Mouse (Mus musculus): ENCODE measurements around the gene Col2a1. TPM values are rescaled to one million over a fixed set of nuclear protein-coding genes. Genes with fewer than 3 reads are reported as not detected.

Col2a1 gene
- polyA plus RNA-seq, 1 experiment from 2014 or later, result 23.9 TPM

DNA sequence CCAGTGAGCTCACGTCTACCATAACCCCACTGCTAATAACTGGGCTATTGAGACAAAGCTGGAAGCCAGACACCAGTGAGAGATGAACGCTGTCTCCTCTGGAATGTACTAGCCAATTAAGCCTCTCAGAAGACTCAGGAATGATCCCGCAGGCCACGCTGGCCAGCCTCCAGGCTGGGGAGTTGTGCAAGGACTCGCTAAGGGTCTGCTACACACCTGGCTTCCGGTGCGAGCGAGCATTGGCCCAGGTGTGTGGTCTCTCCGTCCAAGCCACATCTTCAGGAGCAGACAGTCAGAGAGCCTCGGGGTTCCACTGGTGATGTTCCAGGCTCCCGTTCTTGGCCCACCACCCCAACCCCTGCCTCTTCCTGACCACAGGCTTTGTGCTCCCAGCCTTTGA is 48.1 kb downstream of the Col2a1 start:
- no peak overlapping the region for H3K27ac ChIP-seq (ENCODE audit: low read depth, low read length)
- no peak overlapping the region for H3K9ac ChIP-seq (ENCODE audit: low read depth, low read length)
- 81% methylated on average over 11 of the region's 11 CpGs for WGBS
- peaks cover 6% of the 10 kb centered on the region; the same call in 1 of the 2 replicates for H3K4me1 ChIP-seq (ENCODE audit: control insufficient read depth, insufficient read depth, low read length)
- no peak overlapping the region for H3K4me2 ChIP-seq (replicated peaks; ENCODE audit: low read depth, low read length)
- no peak overlapping the region for H3K4me3 ChIP-seq (ENCODE audit: low read length)
- no peaks in the 10 kb centered on the region for H3K9me3 ChIP-seq (ENCODE audit: control insufficient read depth, low read length)
- H3K27me3 ChIP-seq (ENCODE audit: control insufficient read depth, insufficient read depth, low read length), result no peaks in the 10 kb centered on the region
- H3K36me3 ChIP-seq (ENCODE audit: control insufficient read depth, insufficient read depth, low read length), result no peaks in the 10 kb centered on the region
- no peak for ATAC-seq (ENCODE audit: low FRiP score, low TSS enrichment)

DNA sequence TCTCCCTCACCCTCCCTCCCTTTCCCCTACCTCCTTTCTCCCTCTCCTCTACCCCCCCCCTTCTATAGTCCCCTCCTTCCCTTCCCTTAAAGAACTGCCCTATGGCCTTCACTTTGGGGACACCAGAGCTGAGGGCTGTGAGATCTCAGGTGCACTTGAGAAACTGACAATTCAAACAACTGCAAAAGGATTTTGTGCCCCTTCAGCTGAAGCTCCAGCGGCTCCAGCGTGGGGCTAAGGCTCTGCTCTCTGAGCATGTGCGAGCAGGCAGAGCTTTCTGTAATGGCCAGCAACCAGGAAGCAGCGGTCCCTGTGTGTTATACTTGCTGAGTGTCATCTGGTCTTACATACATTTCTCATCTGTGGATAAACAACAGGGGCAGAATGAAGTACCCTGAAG is 48.8 kb downstream of the Col2a1 start:
- no peak for ATAC-seq (ENCODE audit: low FRiP score, low TSS enrichment)
- WGBS, result 33% methylated on average over 4 of the region's 4 CpGs

DNA sequence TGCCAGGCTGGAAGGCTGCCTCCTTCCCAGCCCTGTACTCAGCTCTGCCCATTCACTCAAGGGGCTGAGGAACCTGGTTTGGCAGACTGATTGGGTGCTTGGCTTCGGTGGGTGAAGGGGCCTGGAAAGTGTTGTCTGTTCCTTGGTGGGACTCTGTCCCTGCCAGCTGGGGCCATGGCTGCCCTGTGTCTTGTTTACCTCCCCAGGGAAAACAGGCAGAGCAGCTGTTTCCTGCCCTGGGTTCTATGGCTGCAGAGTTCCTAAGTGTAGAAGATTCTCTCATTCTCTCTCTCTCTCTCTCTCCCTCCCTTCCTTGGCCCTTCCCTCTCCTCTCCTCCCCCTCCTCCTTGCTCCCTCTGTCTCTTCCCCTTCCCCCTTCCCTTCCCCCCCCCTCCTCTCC is 49.2 kb downstream of the Col2a1 start:
- no peak for ATAC-seq (ENCODE audit: low FRiP score, low TSS enrichment)
- H3K27ac ChIP-seq (ENCODE audit: low read depth, low read length), result no peak overlapping the region
- H3K4me2 ChIP-seq (replicated peaks; ENCODE audit: low read depth, low read length), result no peak overlapping the region
- H3K9ac ChIP-seq (ENCODE audit: low read depth, low read length), result no peak overlapping the region; the same call in 1 of the 2 replicates
- no peaks in the 10 kb centered on the region for H3K9me3 ChIP-seq (ENCODE audit: control insufficient read depth, low read length)
- no peak overlapping the region for H3K4me3 ChIP-seq (ENCODE audit: low read length)
- peaks cover 6% of the 10 kb centered on the region; the same call in 1 of the 2 replicates for H3K4me1 ChIP-seq (ENCODE audit: control insufficient read depth, insufficient read depth, low read length)
- H3K36me3 ChIP-seq (ENCODE audit: control insufficient read depth, insufficient read depth, low read length), result no peaks in the 10 kb centered on the region
- H3K27me3 ChIP-seq (ENCODE audit: control insufficient read depth, insufficient read depth, low read length), result no peaks in the 10 kb centered on the region
- 84% methylated on average over 1 of the region's 1 CpGs for WGBS

More for the DNA sequence above, 48.8 kb downstream of the Col2a1 start:
- Histone ChIP-seq H3K36me3 (ENCODE audit: control insufficient read depth, insufficient read depth, low read length) (no peaks in the 10 kb centered on the region), H3K4me3 (ENCODE audit: low read length) (no peak overlapping the region), H3K27me3 (ENCODE audit: control insufficient read depth, insufficient read depth, low read length) (no peaks in the 10 kb centered on the region), H3K9me3 (ENCODE audit: control insufficient read depth, low read length) (no peaks in the 10 kb centered on the region), H3K27ac (ENCODE audit: low read depth, low read length) (no peak overlapping the region), H3K9ac (ENCODE audit: low read depth, low read length) (no peak overlapping the region), H3K4me1 (ENCODE audit: control insufficient read depth, insufficient read depth, low read length) (peaks cover 6% of the 10 kb centered on the region; the same call in 1 of the 2 replicates), H3K4me2 (replicated peaks; ENCODE audit: low read depth, low read length) (no peak overlapping the region)

DNA sequence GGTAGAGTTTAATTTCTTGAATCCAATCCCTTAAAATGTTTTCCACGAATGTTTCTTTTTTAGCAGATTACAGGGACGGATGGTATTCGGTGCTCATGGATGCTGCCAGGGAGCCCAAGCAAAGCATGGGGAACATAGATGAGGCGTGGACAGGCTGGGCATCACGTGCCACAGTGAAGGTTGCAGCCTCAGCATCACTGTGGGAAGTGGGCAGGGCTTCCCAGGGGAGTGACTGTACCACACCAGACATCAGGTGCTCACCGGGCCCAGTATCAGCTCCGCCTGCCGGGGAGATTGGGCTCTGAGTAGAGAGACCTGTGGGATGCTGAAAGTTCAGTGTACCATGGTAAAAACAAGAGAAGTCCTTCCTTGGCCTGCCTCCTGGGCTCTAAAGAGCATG is 49.8 kb downstream of the Col2a1 start:
- Histone ChIP-seq H3K4me3 (ENCODE audit: low read length) (no peak overlapping the region), H3K9ac (ENCODE audit: low read depth, low read length) (no peak overlapping the region), H3K27ac (ENCODE audit: low read depth, low read length) (no peak overlapping the region), H3K27me3 (ENCODE audit: control insufficient read depth, insufficient read depth, low read length) (no peaks in the 10 kb centered on the region), H3K4me1 (ENCODE audit: control insufficient read depth, insufficient read depth, low read length) (peaks cover 6% of the 10 kb centered on the region; the same call in 1 of the 2 replicates), H3K4me2 (replicated peaks; ENCODE audit: low read depth, low read length) (no peak overlapping the region), H3K9me3 (ENCODE audit: control insufficient read depth, low read length) (no peaks in the 10 kb centered on the region), H3K36me3 (ENCODE audit: control insufficient read depth, insufficient read depth, low read length) (no peaks in the 10 kb centered on the region)
- ATAC-seq (ENCODE audit: low FRiP score, low TSS enrichment), result no peak
- WGBS, result 83% methylated on average over 8 of the region's 8 CpGs

DNA sequence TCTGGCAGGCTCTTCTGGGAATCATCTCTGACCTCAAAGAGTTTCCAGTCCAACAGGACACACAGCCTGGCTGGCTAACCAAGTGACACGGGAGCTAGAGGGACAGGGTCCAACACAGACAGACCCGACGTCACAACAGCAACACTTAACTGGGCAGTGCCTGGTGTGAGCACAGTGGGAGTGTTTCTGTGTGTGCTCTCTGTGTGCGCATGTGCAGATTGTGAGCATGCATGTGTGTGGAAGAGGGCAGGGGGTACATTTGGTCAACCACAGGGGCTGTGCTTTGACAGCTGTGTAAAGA is 51.7 kb downstream of the Col2a1 start:
- Histone ChIP-seq H3K27me3 (ENCODE audit: control insufficient read depth, insufficient read depth, low read length) (no peaks in the 10 kb centered on the region), H3K4me1 (ENCODE audit: control insufficient read depth, insufficient read depth, low read length) (peaks cover 10% of the 10 kb centered on the region; the same call in 1 of the 2 replicates), H3K9me3 (ENCODE audit: control insufficient read depth, low read length) (no peaks in the 10 kb centered on the region), H3K9ac (ENCODE audit: low read depth, low read length) (no peak overlapping the region), H3K4me2 (replicated peaks; ENCODE audit: low read depth, low read length) (no peak overlapping the region), H3K4me3 (ENCODE audit: low read length) (no peak overlapping the region), H3K27ac (ENCODE audit: low read depth, low read length) (no peak overlapping the region), H3K36me3 (ENCODE audit: control insufficient read depth, insufficient read depth, low read length) (no peaks in the 10 kb centered on the region)
- 0 out of 2 replicates have a peak, but pooled peaks have one; percentile 9 for ATAC-seq (ENCODE audit: low FRiP score, low TSS enrichment)
- 69% methylated on average over 4 of the region's 4 CpGs for WGBS

DNA sequence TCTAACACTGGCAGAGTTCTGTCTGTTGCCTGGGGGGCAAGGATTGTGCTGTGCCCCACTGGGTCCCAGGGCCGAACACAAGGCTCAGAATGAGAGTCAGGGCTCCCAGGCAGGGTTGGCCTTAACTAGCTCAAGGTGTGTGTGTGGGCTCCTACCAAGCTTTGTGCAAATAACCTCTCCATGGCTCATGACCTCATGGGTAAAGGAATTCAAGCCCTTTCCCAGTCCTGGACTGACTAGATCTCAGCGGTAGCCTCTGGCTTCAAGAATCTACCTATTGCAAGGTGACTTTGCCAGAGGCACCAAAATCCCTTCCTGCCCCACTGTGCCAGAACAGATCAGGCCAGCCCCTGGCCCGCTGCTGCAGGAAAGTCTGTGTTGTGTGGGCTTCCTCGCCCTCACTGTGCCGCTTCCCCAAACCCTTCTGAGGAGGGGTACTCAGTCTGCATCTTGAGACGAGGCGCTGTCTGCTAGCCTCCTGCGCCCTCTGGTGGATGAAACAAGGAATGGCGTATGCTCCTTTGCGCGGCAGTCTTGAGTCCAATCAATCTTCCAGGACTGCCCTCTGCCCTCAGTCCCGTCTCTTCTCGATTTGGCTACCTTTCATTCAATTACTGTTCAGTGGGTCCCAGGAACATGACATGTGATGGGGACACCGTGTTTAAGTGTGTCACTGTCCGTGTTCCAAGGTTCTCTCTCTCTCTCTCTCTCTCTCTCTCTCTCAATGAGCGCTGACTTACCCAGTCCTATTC is 52.2 kb downstream of the Col2a1 start:
- H3K9me3 ChIP-seq (ENCODE audit: control insufficient read depth, low read length), result no peaks in the 10 kb centered on the region
- H3K4me2 ChIP-seq (replicated peaks; ENCODE audit: low read depth, low read length), result no peak overlapping the region
- H3K9ac ChIP-seq (ENCODE audit: low read depth, low read length), result no peak overlapping the region
- H3K4me1 ChIP-seq (ENCODE audit: control insufficient read depth, insufficient read depth, low read length), result peaks cover 10% of the 10 kb centered on the region; the same call in 1 of the 2 replicates
- no peaks in the 10 kb centered on the region for H3K27me3 ChIP-seq (ENCODE audit: control insufficient read depth, insufficient read depth, low read length)
- no peak overlapping the region for H3K27ac ChIP-seq (ENCODE audit: low read depth, low read length)
- 16% methylated on average over 16 of the region's 16 CpGs for WGBS
- peak; percentile 59 for ATAC-seq (ENCODE audit: low FRiP score, low TSS enrichment)
- H3K36me3 ChIP-seq (ENCODE audit: control insufficient read depth, insufficient read depth, low read length), result no peaks in the 10 kb centered on the region
- H3K4me3 ChIP-seq (ENCODE audit: low read length), result no peak overlapping the region

DNA sequence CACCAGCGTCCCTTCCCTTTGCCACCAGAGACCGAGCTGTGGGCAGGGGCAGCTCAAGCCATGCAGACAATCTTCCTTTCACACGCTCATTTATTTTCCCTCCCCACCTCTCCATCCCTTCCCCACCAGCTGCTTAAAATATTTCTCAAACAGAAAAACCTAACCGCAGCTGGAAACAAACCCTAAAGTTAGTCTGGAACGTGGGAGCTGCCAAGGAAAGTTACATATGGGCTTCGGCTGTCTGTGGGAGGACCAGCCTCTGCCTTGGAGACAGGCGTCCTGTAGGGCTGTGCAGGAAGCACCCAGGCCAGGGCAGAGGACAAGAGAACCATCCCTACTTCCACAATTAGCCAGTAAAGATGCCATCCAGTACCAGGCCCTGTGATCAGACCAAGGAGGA is 54.3 kb downstream of the Col2a1 start:
- H3K9ac ChIP-seq (ENCODE audit: low read depth, low read length), result no peak overlapping the region
- H3K4me3 ChIP-seq (ENCODE audit: low read length), result no peak overlapping the region

DNA sequence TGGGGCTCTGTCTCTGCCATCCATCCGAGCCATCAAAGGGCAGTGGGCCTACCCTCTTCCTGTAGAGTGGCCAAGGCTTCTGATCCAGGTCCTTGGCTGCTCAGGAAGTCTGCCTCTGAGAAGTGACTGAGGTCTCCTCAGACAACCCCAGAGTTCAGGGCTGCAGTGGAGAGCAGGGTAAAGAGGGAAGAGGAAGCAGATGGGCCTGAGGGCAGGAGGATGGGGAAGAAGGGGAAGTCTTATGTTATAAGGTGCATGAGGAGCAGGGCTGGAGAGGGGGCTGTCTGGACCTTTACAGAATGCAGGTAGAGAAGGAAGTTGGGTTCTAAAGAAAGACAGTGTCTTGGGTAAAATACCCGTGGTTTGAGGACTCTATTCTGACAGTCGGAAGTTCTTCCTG is 54.8 kb downstream of the Col2a1 start:
- H3K9me3 ChIP-seq (ENCODE audit: control insufficient read depth, low read length), result no peaks in the 10 kb centered on the region
- no peak overlapping the region for H3K4me2 ChIP-seq (replicated peaks; ENCODE audit: low read depth, low read length)
- ATAC-seq (ENCODE audit: low FRiP score, low TSS enrichment), result no peak
- no peaks in the 10 kb centered on the region for H3K27me3 ChIP-seq (ENCODE audit: control insufficient read depth, insufficient read depth, low read length)
- WGBS, result 77% methylated on average over 3 of the region's 3 CpGs
- peaks cover 12% of the 10 kb centered on the region; the same call in 1 of the 2 replicates for H3K4me1 ChIP-seq (ENCODE audit: control insufficient read depth, insufficient read depth, low read length)
- H3K36me3 ChIP-seq (ENCODE audit: control insufficient read depth, insufficient read depth, low read length), result no peaks in the 10 kb centered on the region
- no peak overlapping the region for H3K27ac ChIP-seq (ENCODE audit: low read depth, low read length)
- no peak overlapping the region for H3K9ac ChIP-seq (ENCODE audit: low read depth, low read length)
- H3K4me3 ChIP-seq (ENCODE audit: low read length), result no peak overlapping the region

More for the DNA sequence above, 54.3 kb downstream of the Col2a1 start:
- H3K36me3 ChIP-seq (ENCODE audit: control insufficient read depth, insufficient read depth, low read length), result no peaks in the 10 kb centered on the region
- WGBS, result 40% methylated on average over 7 of the region's 7 CpGs
- H3K9me3 ChIP-seq (ENCODE audit: control insufficient read depth, low read length), result no peaks in the 10 kb centered on the region
- no peak for ATAC-seq (ENCODE audit: low FRiP score, low TSS enrichment)
- H3K27me3 ChIP-seq (ENCODE audit: control insufficient read depth, insufficient read depth, low read length), result no peaks in the 10 kb centered on the region
- H3K27ac ChIP-seq (ENCODE audit: low read depth, low read length), result no peak overlapping the region
- no peak overlapping the region for H3K4me2 ChIP-seq (replicated peaks; ENCODE audit: low read depth, low read length)
- peaks cover 12% of the 10 kb centered on the region; the same call in 1 of the 2 replicates for H3K4me1 ChIP-seq (ENCODE audit: control insufficient read depth, insufficient read depth, low read length)

DNA sequence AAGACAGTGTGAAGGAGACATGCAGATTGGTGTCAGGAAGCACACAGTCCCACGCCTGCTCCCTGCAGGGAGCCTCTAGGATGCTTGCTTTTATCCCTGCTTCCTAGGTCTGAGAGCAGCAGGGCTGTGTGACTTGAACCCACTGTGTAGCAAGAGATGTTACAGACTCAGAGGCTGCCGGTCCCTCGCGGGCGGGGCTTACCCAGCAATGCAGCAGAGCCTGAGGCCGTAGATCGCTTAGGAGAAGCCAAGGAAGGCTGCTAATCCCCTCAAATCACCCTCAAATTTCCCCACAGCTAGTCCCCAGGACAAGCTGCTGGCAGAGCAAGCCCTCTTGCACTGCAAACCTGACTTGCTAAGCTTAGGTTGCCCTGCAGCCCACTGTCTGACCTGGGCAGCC is 55.8 kb downstream of the Col2a1 start:
- H3K9ac ChIP-seq (ENCODE audit: low read depth, low read length), result peak overlapping the region; percentile 4; the same call in 1 of the 2 replicates
- H3K4me1 ChIP-seq (ENCODE audit: control insufficient read depth, insufficient read depth, low read length), result peaks cover 12% of the 10 kb centered on the region; the same call in 1 of the 2 replicates
- H3K36me3 ChIP-seq (ENCODE audit: control insufficient read depth, insufficient read depth, low read length), result no peaks in the 10 kb centered on the region
- H3K27me3 ChIP-seq (ENCODE audit: control insufficient read depth, insufficient read depth, low read length), result no peaks in the 10 kb centered on the region
- no peak overlapping the region for H3K4me3 ChIP-seq (ENCODE audit: low read length)
- no peak overlapping the region for H3K27ac ChIP-seq (ENCODE audit: low read depth, low read length)
- no peaks in the 10 kb centered on the region for H3K9me3 ChIP-seq (ENCODE audit: control insufficient read depth, low read length)
- WGBS, result 62% methylated on average over 7 of the region's 7 CpGs
- no peak overlapping the region for H3K4me2 ChIP-seq (replicated peaks; ENCODE audit: low read depth, low read length)
- no peak for ATAC-seq (ENCODE audit: low FRiP score, low TSS enrichment)
